Mouse (Mus musculus) left cerebral cortex, adult 18-20 months (tissue): ENCODE measurements around the gene Cd8a. TPM values are rescaled to one million over a fixed set of nuclear protein-coding genes. Genes with fewer than 3 reads are reported as not detected.

Source experiments
- DNase-seq, 2 experiments: peaks; one replicate each; pipeline ENCODE4 v3.0.0; 2021 to 2022; ENCODE audit warnings: low spot score in 2 of 2, mixed read lengths in 1 of 2
- total RNA-seq, 2 experiments: library from RNA; stranded (reverse); gene quantifications; 2 replicates each; pipeline ENCODE4 v1.2.3; 2021

Gene Cd8a
- total RNA-seq, 2 experiments from 2014 or later = not detected

DNA sequence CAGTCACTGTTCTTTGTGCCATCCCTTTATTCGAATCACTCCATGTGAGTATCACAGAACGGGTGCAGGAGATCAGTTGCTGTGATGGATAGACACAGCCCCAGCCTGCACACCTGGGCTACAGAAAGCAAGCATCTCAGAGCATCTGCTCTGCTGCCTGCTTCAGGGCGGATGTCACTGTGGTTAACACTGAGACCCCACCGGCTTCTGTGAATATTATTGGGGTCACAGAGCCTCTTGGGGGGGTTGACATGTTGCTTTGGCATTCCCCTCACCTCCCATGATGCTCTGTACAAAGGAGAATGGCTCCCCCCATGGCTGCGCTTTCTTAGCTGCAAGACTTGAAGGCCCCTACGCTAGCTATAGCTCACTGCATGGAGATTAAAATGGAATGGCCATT lies 3.8 kb upstream of the Cd8a start:
- DNase-seq = no peak

DNA sequence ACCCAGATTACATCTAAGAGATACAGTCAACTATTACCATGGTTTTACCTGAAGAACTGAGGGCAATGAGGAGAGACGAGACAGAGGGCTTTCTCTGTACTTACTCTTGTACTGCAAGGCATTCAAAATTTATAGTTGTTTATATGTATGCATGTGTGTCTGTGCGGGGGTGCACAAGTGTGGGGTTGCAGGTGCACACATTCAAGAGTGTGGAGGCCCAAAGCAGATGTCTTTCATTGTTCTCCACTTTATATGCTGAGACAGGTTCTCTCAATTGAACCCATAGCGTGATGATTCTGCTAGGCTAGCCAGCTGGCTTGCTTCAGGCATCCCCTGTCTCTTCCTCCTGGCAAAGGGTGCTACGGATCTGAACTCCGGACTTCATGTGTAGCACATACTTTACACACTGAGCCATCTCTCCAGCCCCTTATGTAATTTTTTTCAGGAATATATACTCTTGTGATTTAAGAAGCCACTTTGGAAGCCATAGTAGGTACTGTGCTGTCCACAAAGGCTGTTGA lies 2.1 kb upstream of the Cd8a start:
- no peak for DNase-seq

DNA sequence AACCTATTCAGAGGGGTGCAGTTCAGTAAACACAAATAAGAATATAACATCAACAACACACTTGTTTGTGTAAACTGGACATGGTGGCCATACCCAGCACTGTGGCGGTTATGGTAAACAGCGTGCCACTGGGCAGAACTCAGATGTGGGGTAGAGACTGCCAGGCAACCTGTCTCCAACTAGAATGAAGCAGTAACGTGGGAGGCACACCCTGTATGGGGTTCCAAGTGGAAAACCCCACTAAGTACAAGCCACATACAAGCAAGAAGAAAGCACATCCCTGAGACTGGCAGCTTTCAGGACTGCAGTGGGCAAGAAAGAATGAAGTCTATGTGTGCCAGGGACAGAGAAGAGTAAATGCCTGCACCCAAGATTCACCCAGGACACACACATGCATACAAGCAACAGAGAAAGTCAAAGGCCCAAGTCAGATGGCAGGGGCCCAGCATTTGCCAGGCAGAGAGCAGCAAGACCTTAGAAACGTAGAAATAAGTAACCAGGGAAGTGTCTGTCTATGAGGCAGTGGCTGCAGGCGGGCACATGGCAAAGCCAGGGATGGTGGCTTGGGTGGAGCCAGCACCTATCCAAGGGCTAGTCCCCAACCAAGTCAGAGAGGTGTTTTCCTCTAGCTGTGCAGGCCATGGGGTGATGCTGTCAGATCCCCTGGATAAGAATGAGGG lies 1.0 kb upstream of the Cd8a start:
- DNase-seq = no peak

DNA sequence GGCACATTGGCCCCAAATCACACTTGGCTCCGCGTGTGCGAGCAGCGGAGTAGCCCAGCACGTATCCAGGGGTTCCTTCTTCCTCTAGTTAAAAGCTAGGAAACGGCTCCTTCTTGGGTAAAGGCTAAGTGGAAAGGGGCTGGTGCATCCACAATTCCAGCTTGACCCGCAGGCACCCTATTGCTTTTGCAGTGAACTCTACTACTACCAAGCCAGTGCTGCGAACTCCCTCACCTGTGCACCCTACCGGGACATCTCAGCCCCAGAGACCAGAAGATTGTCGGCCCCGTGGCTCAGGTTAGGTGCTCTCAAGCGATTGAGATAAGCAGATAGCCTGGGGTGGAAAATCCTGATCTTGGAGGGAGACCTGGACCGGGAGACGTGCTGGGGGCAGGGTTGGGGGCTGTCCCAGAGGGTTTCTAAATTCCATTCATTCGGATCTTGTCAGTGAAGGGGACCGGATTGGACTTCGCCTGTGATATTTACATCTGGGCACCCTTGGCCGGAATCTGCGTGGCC lies 1.1 kb downstream of the Cd8a start:
- no peak for DNase-seq

DNA sequence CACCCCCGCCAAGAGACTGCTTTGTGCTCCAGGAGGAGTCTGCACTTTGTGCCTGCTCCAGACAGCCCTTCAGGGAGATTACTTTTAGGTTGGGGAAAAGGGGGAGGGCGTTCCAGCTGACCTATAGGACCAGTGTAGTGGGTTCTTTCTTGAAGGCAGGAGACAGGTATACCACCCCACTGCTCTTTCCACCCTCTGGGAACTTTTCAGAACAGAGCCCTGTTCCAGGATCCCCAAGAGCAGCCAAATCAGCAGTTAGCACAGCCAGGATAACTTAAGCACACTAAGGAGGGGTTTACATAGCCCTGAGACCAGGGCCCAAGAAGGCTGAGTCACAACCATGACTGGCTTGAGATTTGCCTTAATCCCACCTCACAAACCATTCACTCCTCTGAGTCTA lies 1.7 kb downstream of the Cd8a start:
- DNase-seq = no peak

DNA sequence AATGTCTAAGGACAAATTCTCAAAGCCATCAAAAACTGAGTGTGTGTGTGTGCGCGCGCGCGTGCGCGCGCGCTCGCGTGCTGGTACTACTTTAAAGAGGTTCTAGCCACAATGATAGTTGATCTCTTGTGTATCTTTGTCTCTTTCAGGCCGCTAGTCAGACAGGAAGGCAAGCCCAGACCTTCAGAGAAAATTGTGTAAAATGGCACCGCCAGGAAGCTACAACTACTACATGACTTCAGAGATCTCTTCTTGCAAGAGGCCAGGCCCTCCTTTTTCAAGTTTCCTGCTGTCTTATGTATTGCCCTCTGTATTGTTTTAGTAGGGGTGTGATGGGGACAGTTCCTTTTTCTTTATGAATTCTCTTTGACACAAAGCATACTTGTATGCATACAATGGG lies 3.5 kb downstream of the Cd8a start:
- DNase-seq = no peak

DNA sequence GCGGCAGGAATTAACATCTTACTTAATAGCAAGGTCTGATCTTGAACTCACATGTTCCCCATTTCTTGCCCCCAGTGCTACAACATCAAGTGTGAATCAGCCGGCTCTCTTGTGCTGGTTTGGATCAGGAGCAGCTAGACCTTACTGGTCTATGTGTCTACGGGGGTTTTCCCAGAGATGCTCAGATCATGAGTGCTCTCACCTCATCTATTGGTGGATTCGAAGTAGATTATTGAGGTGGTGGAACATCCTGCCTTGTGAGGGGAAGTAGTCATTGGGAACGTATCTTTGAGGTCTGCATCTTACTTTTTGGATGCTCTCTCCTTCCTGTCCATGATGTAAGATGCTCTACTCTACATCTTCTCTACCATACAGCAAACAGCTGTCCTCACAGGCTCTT lies 8.4 kb downstream of the Cd8a start:
- no peak for DNase-seq

DNA sequence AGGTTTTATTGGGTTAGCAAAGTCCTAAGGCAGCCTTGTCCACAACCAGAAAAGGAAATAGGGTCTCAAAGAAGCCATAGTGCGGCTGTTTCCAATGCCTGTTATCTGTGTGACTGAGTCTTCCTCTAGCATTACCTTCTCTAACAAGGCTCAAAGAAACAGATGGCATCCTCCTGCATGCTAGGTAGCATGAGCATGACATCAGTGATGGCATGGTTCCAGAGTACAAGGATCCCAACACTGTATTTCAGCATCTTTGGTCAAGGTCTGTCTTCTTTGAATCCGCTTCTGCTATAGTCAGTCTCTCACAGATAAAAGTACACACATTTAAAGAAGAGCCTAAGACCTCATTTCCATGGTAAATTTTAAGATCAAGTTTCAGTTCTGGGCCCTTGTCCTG lies 17.3 kb downstream of the Cd8a start:
- no peak for DNase-seq

DNA sequence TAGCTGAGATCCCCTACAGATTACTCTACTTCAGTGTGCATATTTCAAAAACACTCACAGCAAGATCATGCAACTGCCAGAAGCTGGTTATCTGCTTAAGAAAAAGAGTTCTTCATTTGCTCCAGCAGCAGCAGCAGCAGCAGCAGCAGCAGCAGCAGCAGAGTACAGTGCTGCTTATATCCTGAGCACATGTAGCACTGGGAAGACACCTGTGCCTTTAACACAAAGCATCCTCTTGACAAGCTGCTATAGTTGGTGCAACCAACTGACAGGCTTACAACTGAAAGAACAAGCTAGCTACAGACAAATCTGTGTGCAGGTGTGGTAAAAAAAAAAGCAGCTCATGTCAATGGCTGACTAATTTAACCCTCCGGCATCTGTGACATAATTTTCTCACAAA lies 22.8 kb downstream of the Cd8a start:
- DNase-seq = no peak

DNA sequence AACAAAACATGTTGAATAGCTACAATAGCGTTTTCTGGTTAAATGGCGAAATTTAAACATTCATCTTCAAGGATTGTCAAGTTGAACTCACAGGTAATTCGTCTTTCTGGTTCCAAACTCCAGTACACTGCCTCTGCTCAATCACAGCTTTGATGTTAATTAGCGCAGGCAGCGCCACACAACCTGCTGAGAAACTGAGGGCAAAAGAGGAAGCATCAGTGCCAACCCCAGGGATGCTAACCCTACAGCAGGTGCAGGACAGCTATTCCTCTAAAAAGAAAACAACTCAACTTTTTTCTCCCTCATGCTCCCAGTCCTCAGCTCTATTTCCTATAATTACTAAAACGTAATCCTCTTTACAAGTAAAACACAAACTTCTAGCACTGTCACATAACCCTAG lies 23.5 kb downstream of the Cd8a start:
- DNase-seq = no peak

DNA sequence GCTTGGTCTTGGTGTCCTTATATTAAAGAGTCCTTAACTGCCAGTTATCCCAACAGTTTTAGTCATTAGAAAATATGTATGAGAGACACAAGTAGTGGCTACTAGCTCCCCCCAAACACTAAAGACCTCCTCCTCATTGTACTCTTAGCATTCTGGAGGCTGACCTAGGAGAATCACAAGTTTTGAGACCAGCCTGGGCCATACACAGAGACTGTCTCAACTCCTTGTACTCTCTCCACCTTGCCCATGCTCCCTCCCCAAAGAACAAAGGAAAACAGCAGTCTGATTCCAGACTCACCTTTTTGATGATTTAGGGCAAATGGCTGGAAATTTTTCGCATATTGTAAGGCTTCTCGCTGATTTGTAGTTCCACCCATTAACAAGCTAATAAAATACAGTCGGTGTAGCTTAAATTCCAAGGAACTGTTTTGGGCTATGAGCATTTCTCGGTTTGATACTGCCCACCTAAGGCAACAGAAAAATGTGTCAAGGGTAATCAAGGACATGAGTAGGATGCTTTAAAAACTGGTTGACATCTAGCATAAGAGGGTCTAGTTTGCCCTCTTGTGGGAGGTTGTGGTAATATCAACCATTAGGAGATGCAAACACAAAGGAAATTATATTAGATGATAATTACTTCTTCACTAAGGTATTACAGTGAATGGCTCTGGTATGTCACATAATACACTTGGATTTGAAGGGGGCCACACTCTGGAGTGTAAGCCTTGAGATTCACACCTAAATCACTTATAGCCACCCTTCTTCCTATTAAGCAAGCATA lies 25.8 kb downstream of the Cd8a start:
- peak in 1 of 2 experiments; percentile 16 for DNase-seq

DNA sequence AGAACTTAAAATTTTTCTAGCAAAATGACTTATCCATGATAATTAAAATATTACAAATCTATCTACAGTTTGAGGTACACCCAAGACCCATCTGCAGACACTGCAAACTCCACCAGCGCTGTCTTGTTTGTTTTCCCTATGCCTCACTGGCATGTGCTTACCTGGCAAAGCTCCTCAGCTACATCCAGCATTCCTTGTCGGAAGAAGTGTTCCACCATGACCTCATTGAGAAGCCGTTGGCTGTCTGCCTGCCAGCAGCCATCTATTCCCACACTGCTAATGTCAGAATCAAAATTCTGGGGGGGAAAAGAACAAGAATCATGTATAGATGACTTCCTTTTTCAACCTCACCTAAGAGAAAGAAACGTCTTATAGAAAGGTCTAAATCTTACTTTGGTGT lies 41.4 kb downstream of the Cd8a start:
- DNase-seq = no peak

DNA sequence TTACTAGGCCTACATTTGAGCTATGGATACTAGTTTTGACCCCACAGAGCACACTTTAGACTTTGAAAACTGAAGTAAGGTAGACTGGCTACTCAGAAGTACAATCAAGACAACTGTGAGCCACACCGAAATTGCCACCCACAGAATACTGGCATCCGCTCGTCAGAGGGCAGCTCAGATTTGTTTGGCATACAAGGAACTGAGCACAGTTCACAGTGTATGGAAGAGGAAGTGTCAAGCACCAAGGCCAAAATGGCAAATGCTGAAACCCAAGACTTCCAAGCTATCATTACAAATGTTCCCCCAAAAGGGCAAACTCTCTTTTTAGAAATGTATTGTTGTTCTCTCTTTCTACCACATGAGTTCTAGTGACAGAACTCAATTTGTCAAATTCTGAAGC lies 42.2 kb downstream of the Cd8a start:
- no peak for DNase-seq

DNA sequence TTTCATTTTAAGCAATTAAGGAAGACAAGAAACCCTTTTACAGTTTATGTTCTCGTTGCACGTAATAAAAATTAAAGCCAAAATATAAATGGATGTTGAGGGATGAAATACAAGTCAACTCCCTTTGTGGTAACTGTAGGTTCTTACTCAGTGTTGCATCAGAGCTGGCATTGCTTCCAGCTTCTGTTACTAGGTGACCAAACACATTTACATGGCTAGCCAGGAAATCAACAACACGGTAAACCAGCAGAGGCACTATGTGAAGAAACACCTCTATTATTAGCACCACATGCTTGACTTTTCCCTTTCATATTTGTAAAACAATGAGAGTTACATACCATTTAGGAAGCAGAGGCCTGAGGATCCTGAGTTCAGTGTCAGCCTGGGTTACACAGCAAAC lies 45.6 kb downstream of the Cd8a start:
- no peak for DNase-seq

DNA sequence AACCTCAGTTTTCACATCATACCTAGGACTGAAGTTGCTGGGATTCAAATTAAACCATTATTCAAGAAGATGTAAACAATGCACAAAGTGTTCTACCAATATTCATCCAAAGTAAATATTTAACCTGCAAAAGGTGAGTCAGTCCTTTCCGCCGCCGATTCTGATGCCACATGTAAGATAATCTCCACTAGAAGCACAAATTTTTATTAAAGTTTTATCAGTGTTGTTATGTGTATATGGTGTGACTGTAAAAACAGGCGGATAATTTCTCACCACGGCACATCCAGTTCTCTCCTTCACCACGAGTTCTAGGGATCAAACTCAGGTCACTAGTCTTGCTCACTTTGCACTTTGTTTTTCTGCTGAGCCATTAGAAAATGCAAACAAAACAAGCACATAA lies 47.6 kb downstream of the Cd8a start:
- DNase-seq = no peak

DNA sequence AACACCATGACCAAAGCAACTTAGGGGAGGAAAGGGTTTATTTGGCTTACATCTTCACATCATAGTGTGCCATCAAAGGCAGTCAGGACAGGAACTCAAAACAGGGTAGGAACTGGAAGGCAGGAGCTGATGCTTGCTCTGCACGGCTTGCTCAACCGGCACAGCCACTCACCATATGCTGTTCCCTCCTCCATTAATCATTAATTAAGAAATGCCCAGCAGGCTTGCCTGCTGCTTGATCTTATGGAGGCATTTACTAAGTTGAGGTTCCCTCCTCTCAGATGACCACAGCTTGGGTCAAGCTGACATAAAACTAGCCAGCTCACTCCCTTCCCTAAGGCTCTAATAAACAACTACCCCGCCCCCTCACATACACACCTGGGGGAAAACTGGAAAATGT lies 48.9 kb downstream of the Cd8a start:
- no peak for DNase-seq

DNA sequence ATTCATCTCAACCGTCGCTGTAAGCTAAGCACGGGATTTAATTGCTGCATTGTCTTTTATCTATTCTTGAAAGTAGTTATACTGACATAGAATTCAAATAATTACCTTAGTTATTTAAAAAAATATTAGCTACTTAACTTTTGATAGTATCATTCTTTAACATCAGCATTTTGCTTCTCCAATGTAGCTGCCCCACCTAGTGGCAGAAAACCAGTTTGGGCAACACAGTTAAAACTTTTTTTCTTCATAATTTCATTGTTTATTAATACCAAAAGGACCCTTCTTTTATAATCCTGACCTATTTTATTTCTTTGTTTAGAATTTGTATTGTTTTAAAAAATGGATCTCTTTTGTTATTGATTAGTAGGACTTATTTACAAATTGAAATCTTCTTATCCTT lies 49.9 kb downstream of the Cd8a start:
- peak in 1 of 2 experiments; percentile 19 for DNase-seq

DNA sequence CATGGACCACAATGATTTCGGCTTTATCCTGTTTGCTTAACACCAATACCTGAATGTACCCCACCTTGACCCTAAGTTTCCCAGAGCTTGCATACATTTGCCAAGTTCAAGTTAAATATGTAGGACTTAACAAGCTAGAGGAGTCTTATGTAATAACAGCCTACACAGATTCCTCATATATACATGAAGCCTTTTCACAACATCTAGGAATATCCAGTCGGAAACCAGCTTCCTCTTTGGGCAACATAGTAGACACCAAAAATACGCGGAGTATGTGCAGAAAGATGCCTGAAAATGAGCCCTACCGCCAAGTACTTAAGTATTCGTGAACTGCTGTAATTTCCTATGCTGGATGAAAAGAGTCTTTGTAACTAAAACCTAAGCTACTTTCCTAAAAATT lies 52.5 kb downstream of the Cd8a start:
- DNase-seq = peak in 1 of 2 experiments; percentile 13

DNA sequence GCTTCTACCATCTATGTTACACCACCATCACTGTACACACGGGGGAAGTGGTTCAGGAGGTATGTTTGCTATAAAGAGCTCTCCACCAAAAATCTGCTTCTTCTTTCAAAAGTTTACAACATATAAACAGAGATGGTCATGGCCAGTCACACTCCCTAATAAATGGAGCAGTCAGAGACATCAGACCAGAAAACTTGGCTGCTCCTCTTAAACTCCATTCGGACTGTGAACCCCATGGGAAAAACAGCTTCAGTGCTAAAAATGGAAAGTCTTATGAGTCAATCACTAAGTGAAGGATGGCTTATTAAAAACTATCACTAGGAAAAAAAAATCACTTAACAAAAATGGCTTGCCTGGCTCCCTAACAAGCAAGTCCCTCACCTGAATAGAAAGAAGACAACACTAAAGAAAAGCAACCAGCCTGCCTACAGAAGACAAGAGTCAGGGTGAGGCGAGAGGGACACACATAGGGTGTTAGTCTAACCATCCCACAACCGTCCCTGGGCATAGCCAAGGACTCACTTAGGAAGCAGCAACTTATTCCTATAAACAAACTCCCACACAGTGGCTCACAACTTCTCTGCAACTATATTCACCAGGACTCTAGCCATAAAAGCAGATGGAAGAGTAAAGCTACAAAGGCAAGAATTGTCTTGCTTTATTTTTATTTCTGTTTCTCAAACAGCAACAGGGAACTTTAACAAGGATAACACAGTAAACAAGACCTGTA lies 54.9 kb downstream of the Cd8a start:
- DNase-seq = peak in 1 of 2 experiments; percentile 13
